Mouse (Mus musculus) midbrain, embryonic 11.5 days (tissue): ENCODE measurements at regions not wholly inside any gene's neighbourhood (a gene's known extent, or its start where the extent isn't known, plus 50 kb on each side); places are given as distances from the start of the nearest gene placed in this dataset.

Experiments used
- ATAC-seq: fragments of 200-750 bp; cut with Nextera tagmentation; 2 replicates; pipeline ENCODE4 v1.8.0; 2017; ENCODE audit warnings: moderate TSS enrichment, moderate library complexity; ENCODE audit not compliant: low FRiP score
- DNase-seq: peaks from one replicate; pipeline ENCODE4 v3.0.0; 2015; ENCODE audit warnings: low spot score; ENCODE audit errors: missing footprints
- H3K27ac ChIP-seq: fragments of 300-500 bp; sonication (generic); 2 replicates; pipeline ENCODE4 v1.5.1; 2014; ENCODE audit warnings: low read depth, low read length
- H3K27me3 ChIP-seq: fragments of 300-500 bp; sonication (generic); 2 replicates; pipeline ENCODE4 v1.6.1; 2014; ENCODE audit warnings: mild to moderate bottlenecking, low read length, moderate library complexity, mixed read lengths; ENCODE audit not compliant: control insufficient read depth, insufficient read depth
- H3K36me3 ChIP-seq: fragments of 300-500 bp; sonication (generic); 2 replicates; pipeline ENCODE4 v1.6.1; 2014; ENCODE audit warnings: mild to moderate bottlenecking, low read length, moderate library complexity, mixed read lengths; ENCODE audit not compliant: control insufficient read depth, insufficient read depth
- H3K4me1 ChIP-seq: fragments of 300-500 bp; sonication (generic); 2 replicates; pipeline ENCODE4 v1.6.1; 2014; ENCODE audit warnings: low read length; ENCODE audit not compliant: control insufficient read depth, insufficient read depth
- H3K4me2 ChIP-seq: fragments of 300-500 bp; sonication (generic); 2 replicates; pipeline ENCODE4 v1.6.1; 2014; ENCODE audit warnings: mild to moderate bottlenecking, moderate library complexity
- H3K4me3 ChIP-seq: fragments of 300-500 bp; sonication (generic); 2 replicates; pipeline ENCODE4 v1.5.1; 2014; ENCODE audit warnings: low read depth, low read length
- H3K9ac ChIP-seq: fragments of 300-500 bp; sonication (generic); 2 replicates; pipeline ENCODE4 v1.6.1; 2014; ENCODE audit warnings: low read length
- H3K9me3 ChIP-seq: fragments of 300-500 bp; sonication (generic); 2 replicates; pipeline ENCODE4 v1.6.1; 2016; ENCODE audit warnings: low read length; ENCODE audit not compliant: control insufficient read depth
- WGBS: fragments of 180-500 bp; shearing (Covaris S2); extraction: QIAGEN DNeasy Blood & Tissue Kit; methylation state at CpG from one replicate; pipeline ENCODE4 v1.1.7; 2014; 5-methylcytosine and 5-hydroxymethylcytosine counted together

DNA sequence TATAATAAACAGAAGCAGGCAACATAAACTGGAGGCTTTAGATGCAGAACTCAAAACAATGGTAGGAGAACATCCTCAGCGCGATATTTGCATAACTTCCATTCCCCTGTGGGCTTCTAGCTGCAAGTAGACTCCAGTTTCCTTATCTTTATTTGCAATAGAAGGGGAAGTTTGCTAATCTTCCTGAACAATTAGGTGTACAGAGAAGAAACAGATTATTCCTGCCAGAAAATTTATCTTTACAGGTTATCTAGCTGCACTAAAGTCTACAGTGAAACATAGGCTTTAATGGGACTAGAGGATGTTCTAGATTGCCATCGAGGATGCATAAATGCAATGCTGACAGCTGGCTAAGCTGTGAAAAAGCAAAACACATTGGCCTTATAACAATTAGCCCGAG lies 1544.0 kb downstream of the Efna5 start:
- Histone ChIP-seq H3K4me2 (no peak overlapping the region), H3K4me1 (no peaks in the 10 kb centered on the region), H3K27ac (no peak overlapping the region), H3K9ac (no peak overlapping the region), H3K27me3 (no peaks in the 10 kb centered on the region), H3K36me3 (no peaks in the 10 kb centered on the region), H3K9me3 (no peaks in the 10 kb centered on the region), H3K4me3 (no peak overlapping the region)
- no peak for ATAC-seq
- DNase-seq, result no peak
- 91% methylated on average over 4 of the region's 4 CpGs for WGBS

DNA sequence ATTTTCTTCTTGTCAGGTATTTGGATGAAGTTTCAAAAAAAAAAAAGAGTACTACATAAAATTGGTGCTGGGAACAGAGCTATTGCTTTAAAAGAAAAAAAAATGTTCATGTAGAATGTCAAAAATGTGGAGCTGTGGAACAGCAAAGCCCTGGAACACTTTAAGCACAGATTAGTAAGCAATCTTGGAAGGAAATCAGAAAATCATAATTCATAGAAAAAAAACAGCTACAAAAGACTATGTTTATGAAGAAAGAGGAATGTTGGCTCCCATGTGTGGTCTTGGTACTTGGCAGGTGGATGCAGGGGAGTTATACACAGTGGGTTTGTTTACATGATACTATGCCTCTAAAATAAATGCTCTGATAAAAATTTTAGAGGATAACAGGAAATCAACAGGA lies 1555.7 kb downstream of the Efna5 start:
- DNase-seq (no peak), ATAC-seq (no peak)
- H3K27me3 ChIP-seq, result no peaks in the 10 kb centered on the region
- H3K4me3 ChIP-seq, result no peak overlapping the region
- H3K9ac ChIP-seq, result no peak overlapping the region
- H3K27ac ChIP-seq, result no peak overlapping the region
- H3K9me3 ChIP-seq, result no peaks in the 10 kb centered on the region
- H3K4me1 ChIP-seq, result no peaks in the 10 kb centered on the region
- no peaks in the 10 kb centered on the region for H3K36me3 ChIP-seq
- H3K4me2 ChIP-seq, result no peak overlapping the region

DNA sequence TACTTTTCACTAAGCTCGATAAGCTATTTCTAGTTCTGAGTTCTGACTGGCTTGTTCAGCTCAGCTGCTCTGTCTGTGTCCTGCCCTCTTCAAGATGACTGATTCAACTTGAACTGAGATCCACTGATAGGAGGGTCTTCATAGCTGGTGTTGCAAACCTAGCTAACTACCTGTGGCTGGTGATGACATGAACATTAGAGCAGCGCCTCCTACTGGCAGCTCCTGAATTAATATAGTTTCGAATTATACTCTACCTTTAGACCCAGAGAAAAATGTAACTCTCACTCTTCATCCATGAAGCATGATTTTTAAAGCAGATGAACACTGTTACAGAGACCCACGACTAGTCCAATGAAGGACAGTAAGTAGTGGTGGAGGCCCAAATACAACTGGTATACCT lies 1560.3 kb downstream of the Efna5 start:
- Histone ChIP-seq H3K27me3 (no peaks in the 10 kb centered on the region), H3K4me2 (no peak overlapping the region), H3K36me3 (no peaks in the 10 kb centered on the region), H3K4me1 (no peaks in the 10 kb centered on the region), H3K9me3 (no peaks in the 10 kb centered on the region), H3K27ac (no peak overlapping the region), H3K4me3 (no peak overlapping the region), H3K9ac (no peak overlapping the region)
- DNase-seq (no peak), ATAC-seq (no peak)
- 64% methylated on average over 4 of the region's 4 CpGs for WGBS

DNA sequence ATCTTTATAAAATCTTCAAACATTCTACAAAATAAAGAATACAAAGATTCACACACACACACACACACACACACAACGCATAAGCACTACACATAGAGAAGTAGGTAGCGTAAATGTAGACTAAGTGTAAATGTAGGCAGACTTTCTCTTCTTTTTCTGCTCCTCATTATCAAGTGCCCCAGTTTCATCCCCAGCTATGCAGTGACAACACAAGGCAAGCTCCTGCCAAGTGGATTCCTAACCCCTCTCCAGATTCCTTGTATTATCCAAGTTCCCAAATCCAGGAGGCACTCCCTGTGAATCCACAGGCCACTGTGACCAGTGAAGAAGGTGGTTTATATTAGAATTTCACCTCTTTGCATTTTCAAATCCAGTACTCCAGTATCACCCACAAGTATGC lies 1567.7 kb downstream of the Efna5 start:
- H3K36me3 ChIP-seq, result no peaks in the 10 kb centered on the region
- no peak overlapping the region for H3K9ac ChIP-seq
- H3K4me3 ChIP-seq, result no peak overlapping the region
- no peak overlapping the region for H3K27ac ChIP-seq
- H3K9me3 ChIP-seq, result no peaks in the 10 kb centered on the region
- H3K4me1 ChIP-seq, result no peaks in the 10 kb centered on the region
- H3K27me3 ChIP-seq, result no peaks in the 10 kb centered on the region
- DNase-seq, result peak; percentile 77
- ATAC-seq, result no peak
- H3K4me2 ChIP-seq, result no peak overlapping the region
- 96% methylated on average over 2 of the region's 2 CpGs for WGBS

DNA sequence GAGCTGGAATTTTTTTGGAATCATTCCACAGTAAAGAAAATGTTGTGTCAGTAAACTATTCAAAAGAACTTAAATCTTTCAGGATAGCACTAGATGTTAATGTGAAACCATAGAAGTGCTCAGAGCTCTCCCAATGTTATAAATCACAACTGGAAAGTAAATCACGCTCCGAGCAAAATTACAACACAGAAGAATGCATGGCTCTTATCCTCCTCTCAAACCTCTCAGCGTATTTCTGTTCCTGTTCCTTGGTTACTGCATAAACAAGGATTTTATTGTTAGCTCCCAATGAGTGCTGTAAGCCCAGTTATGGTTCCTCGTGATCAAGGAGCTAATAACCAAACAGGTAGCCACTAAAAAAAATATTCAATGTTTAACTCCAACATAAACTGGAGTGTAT lies 1569.9 kb downstream of the Efna5 start:
- Histone ChIP-seq H3K9me3 (no peaks in the 10 kb centered on the region), H3K27ac (no peak overlapping the region), H3K27me3 (no peaks in the 10 kb centered on the region), H3K4me2 (no peak overlapping the region), H3K9ac (no peak overlapping the region), H3K4me1 (no peaks in the 10 kb centered on the region), H3K36me3 (no peaks in the 10 kb centered on the region), H3K4me3 (no peak overlapping the region)
- WGBS, result 89% methylated on average over 4 of the region's 4 CpGs
- DNase-seq (peak; percentile 57), ATAC-seq (no peak)

DNA sequence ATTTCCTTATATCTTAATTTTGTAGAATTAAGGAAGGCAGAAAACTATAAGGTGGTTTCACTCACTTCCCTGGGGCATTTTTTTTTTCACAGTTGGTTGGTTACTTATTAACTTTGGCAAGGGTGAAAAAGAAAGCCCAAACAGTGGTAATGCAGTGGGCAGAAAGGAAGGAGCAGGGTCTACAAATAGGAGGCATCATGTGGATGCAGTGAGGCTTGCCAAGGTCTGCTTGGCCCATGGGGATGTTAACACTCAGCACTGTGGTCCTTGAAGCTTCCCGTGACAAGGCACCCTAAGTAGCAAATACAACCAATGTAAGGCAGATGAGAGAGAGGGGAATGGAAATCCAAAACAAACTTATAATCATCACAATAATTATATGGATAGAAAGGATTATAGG lies 1577.5 kb downstream of the Efna5 start:
- ATAC-seq (no peak), DNase-seq (no peak)
- 90% methylated on average over 1 of the region's 1 CpGs for WGBS
- no peak overlapping the region for H3K9ac ChIP-seq
- no peak overlapping the region for H3K4me3 ChIP-seq
- no peaks in the 10 kb centered on the region for H3K9me3 ChIP-seq
- H3K4me2 ChIP-seq, result no peak overlapping the region
- H3K27me3 ChIP-seq, result no peaks in the 10 kb centered on the region
- no peak overlapping the region for H3K27ac ChIP-seq
- no peaks in the 10 kb centered on the region for H3K4me1 ChIP-seq
- no peaks in the 10 kb centered on the region for H3K36me3 ChIP-seq

DNA sequence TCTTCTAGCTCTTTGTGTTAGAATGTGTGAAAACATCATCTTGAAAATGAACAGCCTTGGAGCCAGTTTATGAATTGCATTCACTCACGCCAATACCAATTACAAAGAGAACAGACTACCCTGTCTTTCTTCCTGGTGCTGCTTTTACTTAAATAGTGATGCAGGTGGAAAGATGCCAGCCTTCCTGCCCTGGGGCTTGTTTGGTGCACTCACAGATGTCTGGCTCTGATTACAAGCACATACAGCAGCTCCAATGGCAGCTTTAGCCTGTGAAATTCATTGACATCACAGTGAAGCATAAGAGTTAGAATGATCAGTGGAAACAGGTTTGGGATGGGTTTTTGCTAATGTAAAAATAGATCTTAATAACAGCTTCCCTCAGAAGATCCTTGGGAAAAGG lies 1579.1 kb downstream of the Efna5 start:
- H3K4me2 ChIP-seq, result no peak overlapping the region
- DNase-seq, result peak; percentile 12
- no peak overlapping the region for H3K4me3 ChIP-seq
- no peaks in the 10 kb centered on the region for H3K36me3 ChIP-seq
- H3K9ac ChIP-seq, result no peak overlapping the region
- no peaks in the 10 kb centered on the region for H3K9me3 ChIP-seq
- H3K4me1 ChIP-seq, result no peaks in the 10 kb centered on the region
- no peak overlapping the region for H3K27ac ChIP-seq
- ATAC-seq, result no peak
- WGBS, result 81% methylated on average over 1 of the region's 1 CpGs
- H3K27me3 ChIP-seq, result no peaks in the 10 kb centered on the region

DNA sequence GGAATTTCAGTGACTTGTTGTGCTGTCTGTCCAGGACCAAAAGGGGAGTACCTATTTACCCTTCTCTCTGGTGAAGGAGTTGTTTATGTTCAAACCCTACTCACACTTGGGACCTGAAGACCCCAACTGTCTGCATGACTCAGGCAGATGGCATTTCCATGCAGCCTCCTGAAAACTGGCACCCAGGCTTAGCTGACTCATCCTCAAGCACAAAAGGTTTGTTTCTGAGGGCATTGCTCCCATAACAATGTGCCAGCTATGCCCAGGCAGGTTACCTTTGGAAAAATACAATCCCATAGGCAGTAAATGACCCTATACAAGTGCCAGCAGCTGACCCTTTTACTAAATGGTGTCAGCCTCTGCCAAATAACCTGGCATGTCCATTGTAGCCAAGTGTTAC lies 1579.9 kb downstream of the Efna5 start:
- Histone ChIP-seq H3K4me2 (no peak overlapping the region), H3K9ac (no peak overlapping the region), H3K36me3 (no peaks in the 10 kb centered on the region), H3K4me3 (no peak overlapping the region), H3K27ac (no peak overlapping the region), H3K4me1 (no peaks in the 10 kb centered on the region), H3K27me3 (no peaks in the 10 kb centered on the region), H3K9me3 (no peaks in the 10 kb centered on the region)
- DNase-seq (no peak), ATAC-seq (no peak)

DNA sequence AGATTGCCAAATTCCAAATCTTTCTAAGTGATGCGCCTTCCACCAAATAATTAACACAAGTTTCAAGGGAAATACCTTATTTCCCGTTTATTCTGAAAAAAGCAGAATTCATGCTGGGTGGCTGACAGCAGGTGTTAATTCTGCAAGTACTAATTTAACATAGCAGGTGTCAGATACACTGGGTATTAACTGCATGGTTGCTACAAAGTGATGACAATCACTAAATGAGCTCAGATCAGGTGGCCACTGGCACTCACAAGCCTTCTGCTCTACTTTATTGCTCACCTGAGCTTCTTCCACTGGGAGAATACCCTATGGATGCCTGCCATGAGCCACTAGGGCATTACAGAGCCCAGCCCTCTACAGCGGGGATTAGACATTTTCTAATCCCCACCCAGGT lies 1590.0 kb downstream of the Efna5 start:
- H3K27me3 ChIP-seq, result no peaks in the 10 kb centered on the region
- H3K4me2 ChIP-seq, result no peak overlapping the region
- 86% methylated on average over 3 of the region's 3 CpGs for WGBS
- H3K9ac ChIP-seq, result no peak overlapping the region
- no peak overlapping the region for H3K27ac ChIP-seq
- H3K4me1 ChIP-seq, result no peaks in the 10 kb centered on the region
- DNase-seq (no peak), ATAC-seq (no peak)
- no peaks in the 10 kb centered on the region for H3K36me3 ChIP-seq
- H3K4me3 ChIP-seq, result no peak overlapping the region
- no peaks in the 10 kb centered on the region for H3K9me3 ChIP-seq

DNA sequence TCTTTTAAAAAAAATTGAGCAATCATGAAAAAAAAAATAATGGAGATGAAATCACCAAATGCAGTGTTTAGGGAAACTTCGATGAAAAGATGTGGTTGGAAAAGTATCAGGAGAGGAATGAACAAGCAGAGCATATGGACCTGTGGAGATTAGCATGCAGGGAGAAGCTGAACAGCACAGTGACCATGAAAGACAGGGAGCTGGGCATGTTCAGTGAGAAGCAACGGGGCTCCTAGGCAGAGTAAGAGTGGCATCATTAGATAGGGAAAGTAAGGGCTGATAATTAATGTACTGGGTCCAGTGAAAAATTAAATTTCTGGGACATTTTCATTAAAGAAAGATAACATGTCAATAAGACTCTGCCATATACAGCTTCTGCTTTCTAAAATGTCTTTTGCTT lies 1592.5 kb downstream of the Efna5 start:
- DNase-seq, result no peak
- Histone ChIP-seq H3K9ac (no peak overlapping the region), H3K4me3 (no peak overlapping the region), H3K4me1 (no peaks in the 10 kb centered on the region), H3K27ac (no peak overlapping the region), H3K9me3 (no peaks in the 10 kb centered on the region), H3K27me3 (no peaks in the 10 kb centered on the region), H3K36me3 (no peaks in the 10 kb centered on the region), H3K4me2 (no peak overlapping the region)
- WGBS, result 80% methylated on average over 2 of the region's 2 CpGs
- no peak for ATAC-seq
